Mouse (Mus musculus) small intestine, adult 2 months (tissue): ENCODE data around the gene Hc. TPM values are rescaled to one million over a fixed set of nuclear protein-coding genes. Genes with fewer than 3 reads are reported as not detected.

Experiments
- H3K27ac ChIP-seq: fragments of 200-500 bp; 2 replicates; pipeline ENCODE4 v1.5.1; 2012; ENCODE audit warnings: low read depth, low read length, control low read depth, inconsistent platforms; ENCODE audit not compliant: insufficient read depth
- H3K27me3 ChIP-seq: fragments of 200-500 bp; 2 replicates; pipeline ENCODE4 v1.6.1; 2012; ENCODE audit warnings: mild to moderate bottlenecking, moderate library complexity, low read length, inconsistent platforms; ENCODE audit not compliant: control insufficient read depth, insufficient read depth
- H3K36me3 ChIP-seq: fragments of 200-500 bp; 2 replicates; pipeline ENCODE4 v1.6.1; 2012; ENCODE audit warnings: mild to moderate bottlenecking, low read length, control low read depth, inconsistent platforms; ENCODE audit not compliant: control insufficient read depth, insufficient read depth
- H3K4me1 ChIP-seq: fragments of 200-500 bp; 2 replicates; pipeline ENCODE4 v1.6.1; 2012; ENCODE audit warnings: low read length, inconsistent platforms, mixed read lengths; ENCODE audit not compliant: control insufficient read depth, insufficient read depth, insufficient read length
- H3K4me3 ChIP-seq: fragments of 200-500 bp; 2 replicates; pipeline ENCODE4 v1.5.1; 2012; ENCODE audit warnings: low read depth, mild to moderate bottlenecking, control low read depth, inconsistent platforms, low read length, moderate library complexity
- CTCF ChIP-seq: fragments of 200-500 bp; IDR thresholded peaks from 2 replicates; pipeline ENCODE4 v1.5.1; 2012; ENCODE audit warnings: low read depth, mild to moderate bottlenecking, control low read depth, inconsistent platforms, low read length, moderate library complexity, mixed read lengths; ENCODE audit not compliant: insufficient replicate concordance, insufficient read length; ENCODE audit errors: extremely low read depth
- POLR2A ChIP-seq: fragments of 200-500 bp; IDR thresholded peaks from 2 replicates; pipeline ENCODE4 v1.6.1; 2012; ENCODE audit warnings: low read depth, mild to moderate bottlenecking, control low read depth, inconsistent platforms, low read length, moderate library complexity
- WGBS: fragments of 180-500 bp; shearing (Covaris S2); methylation state at CpG from one replicate; pipeline ENCODE4 v1.1.7; 2018; 5-methylcytosine and 5-hydroxymethylcytosine counted together
- polyA plus RNA-seq: library from polyadenylated mRNA; depleted of rRNA; stranded (reverse); fragments of >200 nt; gene quantifications from 2 replicates; pipeline ENCODE4 v1.2.3, GENCODE M21; 2012

Gene Hc
- polyA plus RNA-seq, 1 experiment = not detected

DNA sequence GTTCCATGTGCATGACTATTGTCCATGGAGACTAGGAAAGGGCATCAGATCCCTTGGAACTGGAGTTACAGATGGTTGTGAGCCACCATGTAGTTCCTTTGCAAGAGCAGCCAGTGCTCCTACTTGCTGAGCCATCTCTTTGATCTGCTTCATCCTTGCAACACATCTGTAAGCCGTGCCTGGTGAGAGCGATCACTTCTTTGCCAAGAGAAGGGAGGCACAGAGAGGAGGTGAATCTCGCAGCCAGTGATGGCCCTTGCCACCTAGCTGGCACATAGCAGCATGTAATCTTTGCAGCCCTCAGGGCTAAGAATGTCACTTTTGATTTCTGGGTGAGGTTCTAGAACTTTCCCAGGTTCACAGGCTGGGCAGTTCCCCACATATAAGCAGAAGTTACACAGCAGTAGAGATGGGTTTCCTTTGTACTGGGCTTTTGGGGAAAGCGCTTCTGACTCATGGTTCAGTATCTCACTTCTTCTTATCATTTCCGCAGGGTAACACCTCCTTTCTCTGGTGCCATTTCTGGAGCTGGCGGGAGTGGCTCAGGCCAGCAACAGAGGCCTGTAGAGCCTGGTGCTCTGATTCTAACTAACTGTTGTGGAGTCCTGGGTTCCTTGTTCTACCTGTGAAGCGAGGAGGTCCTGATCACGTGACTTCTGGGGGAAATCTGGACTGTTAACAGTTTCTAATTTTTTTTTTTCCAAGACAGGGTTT, 84.1 kb downstream of the Hc start:
- peak overlapping the region; percentile 34; the same call in 1 of the 2 replicates for H3K27ac ChIP-seq
- H3K27me3 ChIP-seq = no peaks in the 10 kb centered on the region
- no peaks in the 10 kb centered on the region for H3K36me3 ChIP-seq
- TF ChIP-seq POLR2A (no peak), CTCF (no peak)
- peaks cover under 1% of the 10 kb centered on the region; the same call in 1 of the 2 replicates for H3K4me1 ChIP-seq
- 59% methylated on average over 8 of the region's 8 CpGs for WGBS
- no peak overlapping the region for H3K4me3 ChIP-seq

DNA sequence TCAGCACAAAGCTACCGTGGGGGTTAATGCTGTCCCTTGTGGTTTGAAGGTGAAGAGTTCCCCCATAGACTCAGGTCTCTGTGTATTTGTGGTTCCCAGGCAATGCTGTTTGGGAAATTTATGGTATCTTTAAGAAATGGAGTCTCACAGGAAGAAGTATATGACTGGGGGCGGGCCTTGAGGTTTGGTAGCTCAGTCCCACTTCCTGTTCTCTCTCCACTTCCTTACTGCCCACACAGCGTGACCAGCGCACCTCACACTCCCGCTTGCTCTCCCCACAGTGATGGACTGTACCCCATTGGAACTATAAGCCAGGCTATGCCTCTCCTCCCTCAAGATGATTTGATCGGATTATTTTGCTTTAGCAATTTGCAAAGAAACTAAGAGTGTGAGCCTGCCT, 84.8 kb downstream of the Hc start:
- H3K27me3 ChIP-seq = no peaks in the 10 kb centered on the region
- H3K4me3 ChIP-seq = no peak overlapping the region
- WGBS = 84% methylated on average over 6 of the region's 6 CpGs
- TF ChIP-seq CTCF (no peak), POLR2A (no peak)
- H3K27ac ChIP-seq = peak overlapping the region; percentile 11; the same call in 1 of the 2 replicates
- H3K4me1 ChIP-seq = no peaks in the 10 kb centered on the region
- no peaks in the 10 kb centered on the region for H3K36me3 ChIP-seq

DNA sequence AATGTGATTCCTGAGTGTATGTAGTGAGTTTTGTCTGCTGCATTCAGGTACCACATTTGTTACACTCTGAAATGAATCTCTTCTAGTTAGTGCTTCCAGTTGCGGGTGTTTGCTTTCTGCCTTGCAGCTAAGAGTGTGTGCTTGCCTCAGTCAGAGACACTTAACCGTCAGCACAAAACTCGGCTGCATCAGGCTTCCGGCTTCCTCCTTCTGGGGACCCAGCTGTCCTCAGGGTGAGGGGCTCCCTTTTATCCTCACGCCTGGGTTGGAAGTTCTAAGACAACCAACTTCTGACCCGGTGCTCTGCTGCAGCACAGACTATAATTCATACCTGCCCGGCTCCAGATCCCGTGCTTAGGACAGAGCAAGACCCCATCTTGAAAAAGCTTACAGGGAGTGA, 88.2 kb downstream of the Hc start:
- H3K4me1 ChIP-seq = no peaks in the 10 kb centered on the region
- H3K4me3 ChIP-seq = no peak overlapping the region
- no peaks in the 10 kb centered on the region for H3K27me3 ChIP-seq
- H3K36me3 ChIP-seq = no peaks in the 10 kb centered on the region
- H3K27ac ChIP-seq = no peak overlapping the region
- 89% methylated on average over 8 of the region's 8 CpGs for WGBS
- no peak for TF ChIP-seq POLR2A
- TF ChIP-seq CTCF = no peak

DNA sequence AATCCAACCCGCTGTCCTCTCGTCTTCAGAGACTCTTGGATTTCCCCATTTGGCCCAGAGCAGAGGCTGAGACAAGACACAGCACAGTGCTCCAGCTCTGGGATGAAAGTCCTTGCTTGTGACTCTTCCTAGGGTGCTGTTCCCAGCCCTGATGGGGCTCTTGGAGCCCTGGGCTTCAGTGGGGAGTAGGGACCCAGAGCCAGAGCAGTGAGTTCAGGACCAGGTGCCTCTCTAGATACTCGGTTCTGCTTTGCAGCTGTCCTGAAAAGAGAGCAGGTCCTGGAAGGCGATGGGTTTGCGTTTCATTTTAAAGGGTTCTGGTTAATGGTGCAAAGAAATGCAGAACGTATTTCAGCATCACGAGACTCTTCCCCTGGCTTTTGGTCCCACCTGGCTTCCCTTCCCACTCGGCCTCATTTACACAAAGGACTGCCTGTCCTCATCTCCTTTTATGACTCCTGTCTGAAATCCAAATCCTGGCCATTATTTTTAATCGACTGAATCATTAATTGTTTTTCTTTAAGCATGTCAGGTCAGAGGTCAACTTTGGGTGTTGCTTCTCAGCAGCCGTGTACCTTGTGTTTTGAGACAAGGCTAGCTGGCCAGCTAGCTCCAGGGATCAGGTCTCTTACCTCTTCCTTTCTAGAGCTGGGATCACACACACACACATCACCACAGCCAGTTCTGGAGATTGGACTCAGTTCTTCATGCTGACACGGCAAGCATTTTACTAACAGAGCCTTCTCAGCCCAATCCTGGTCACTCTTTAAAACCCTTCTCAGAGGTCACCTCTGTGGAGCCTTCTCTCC, 90.0 kb downstream of the Hc start:
- no peaks in the 10 kb centered on the region for H3K4me1 ChIP-seq
- TF ChIP-seq CTCF (no peak), POLR2A (no peak)
- H3K27me3 ChIP-seq = no peaks in the 10 kb centered on the region
- H3K27ac ChIP-seq = no peak overlapping the region
- H3K36me3 ChIP-seq = no peaks in the 10 kb centered on the region
- WGBS = 39% methylated on average over 11 of the region's 11 CpGs
- H3K4me3 ChIP-seq = no peak overlapping the region

DNA sequence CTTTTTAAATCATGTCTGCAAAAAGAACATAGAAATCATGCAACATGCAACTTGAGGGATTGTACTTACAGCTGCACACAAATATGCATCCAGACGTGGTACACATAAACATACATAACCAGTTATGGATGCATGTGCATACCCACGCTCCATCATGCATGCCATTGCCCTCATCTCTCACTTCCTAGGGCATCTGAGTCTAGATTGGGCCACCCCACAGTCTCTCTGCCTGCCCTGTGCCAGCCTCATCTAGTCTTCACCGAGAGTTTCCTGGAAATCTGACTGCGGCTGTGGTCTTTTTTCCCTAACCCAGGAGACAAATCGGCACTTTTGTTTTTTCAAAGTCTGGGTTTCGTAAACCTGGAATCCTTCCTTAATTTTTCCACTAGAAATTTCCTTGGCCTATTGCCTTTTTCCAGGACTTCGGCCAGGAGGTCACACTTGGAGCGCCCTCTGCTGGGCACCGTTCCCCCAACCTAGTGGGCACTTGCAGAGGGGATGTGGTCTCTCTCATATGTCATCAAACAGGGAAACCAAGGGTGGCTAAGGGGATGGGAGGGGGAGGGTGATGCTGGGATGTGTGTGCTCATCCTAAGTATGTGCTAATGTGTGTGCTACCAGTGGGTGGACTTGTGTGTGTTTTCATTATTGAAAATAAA, 91.0 kb downstream of the Hc start:
- Histone ChIP-seq H3K27ac (no peak overlapping the region), H3K36me3 (no peaks in the 10 kb centered on the region), H3K27me3 (no peaks in the 10 kb centered on the region), H3K4me1 (peaks cover 5% of the 10 kb centered on the region; the same call in 1 of the 2 replicates), H3K4me3 (no peak overlapping the region)
- TF ChIP-seq POLR2A = no peak
- peak; percentile 88; the same call in 1 of the 2 replicates for TF ChIP-seq CTCF
- WGBS = 31% methylated on average over 9 of the region's 9 CpGs

DNA sequence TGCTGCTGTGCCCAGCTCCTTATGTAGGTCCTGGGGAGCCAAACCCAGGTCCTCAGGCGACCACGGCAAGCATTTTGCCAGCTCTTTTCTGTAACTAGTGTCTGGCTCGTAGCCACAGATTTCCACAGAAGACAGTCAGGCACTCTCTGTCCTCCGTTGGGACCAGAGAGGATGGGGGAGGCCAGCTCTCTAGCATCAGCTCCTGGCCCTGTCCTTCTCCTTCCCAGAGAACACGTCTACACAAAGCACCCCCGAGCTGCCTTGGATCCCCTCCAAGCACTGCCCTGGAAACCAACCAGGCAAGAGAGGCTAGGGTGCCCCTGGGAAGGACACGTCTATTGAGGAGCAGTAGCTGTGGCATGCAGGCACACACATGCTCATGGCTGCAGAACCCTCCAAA, 92.1 kb downstream of the Hc start:
- Histone ChIP-seq H3K27ac (no peak overlapping the region), H3K27me3 (no peaks in the 10 kb centered on the region), H3K4me1 (peaks cover 5% of the 10 kb centered on the region; the same call in 1 of the 2 replicates), H3K36me3 (no peaks in the 10 kb centered on the region), H3K4me3 (no peak overlapping the region)
- no peak for TF ChIP-seq POLR2A
- no peak for TF ChIP-seq CTCF
- 80% methylated on average over 7 of the region's 7 CpGs for WGBS
